Mouse (Mus musculus): ENCODE measurements around the gene Cnksr3. TPM values are rescaled to one million over a fixed set of nuclear protein-coding genes. Genes with fewer than 3 reads are reported as not detected.

Gene Cnksr3
- polyA plus RNA-seq, 1 experiment from 2014 or later, result 6.8 TPM

DNA sequence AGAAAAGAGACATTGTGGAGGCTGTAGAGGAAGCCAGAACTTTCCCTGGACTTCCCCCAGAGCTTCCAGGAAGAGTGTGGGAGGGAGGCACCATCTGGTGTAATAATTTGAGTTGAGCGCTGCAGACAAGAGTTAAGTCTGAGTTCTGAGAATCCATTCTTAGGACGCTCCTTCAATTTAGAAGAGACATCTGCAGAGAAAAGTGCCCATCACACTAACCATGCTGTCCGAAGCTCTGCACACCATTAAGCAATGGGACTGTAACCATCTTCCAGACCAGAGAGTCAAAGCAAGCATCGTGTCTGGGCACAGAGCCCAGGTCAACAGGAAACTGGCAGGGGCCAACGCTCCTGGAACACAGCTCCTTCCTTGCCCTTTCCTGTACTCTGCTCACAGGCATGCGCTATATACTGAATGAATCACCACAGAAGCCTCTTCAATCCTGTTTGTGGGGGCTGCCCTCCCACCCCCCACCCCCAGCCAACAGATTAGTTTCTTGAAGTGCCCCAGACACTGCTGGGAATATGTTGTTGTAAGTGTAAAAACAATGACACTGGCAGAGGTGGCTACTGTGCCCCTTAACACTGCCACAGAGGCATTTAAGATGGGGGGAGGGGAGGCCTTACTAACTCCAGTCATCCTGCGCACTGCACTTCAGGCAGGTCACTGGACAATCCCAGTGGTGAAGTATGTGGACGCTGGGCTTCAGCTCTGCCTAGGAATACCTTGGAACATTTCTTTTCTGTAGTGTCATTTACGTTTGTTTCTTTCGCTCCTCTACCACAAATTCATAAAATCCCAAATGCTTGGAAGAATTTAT lies 93.6 kb downstream of the Cnksr3 start:
- H3K27me3 ChIP-seq (replicated peaks; ENCODE audit: control insufficient read depth, insufficient read depth, low read length), result no peaks in the 10 kb centered on the region
- 59% methylated on average over 10 of the region's 10 CpGs for WGBS

DNA sequence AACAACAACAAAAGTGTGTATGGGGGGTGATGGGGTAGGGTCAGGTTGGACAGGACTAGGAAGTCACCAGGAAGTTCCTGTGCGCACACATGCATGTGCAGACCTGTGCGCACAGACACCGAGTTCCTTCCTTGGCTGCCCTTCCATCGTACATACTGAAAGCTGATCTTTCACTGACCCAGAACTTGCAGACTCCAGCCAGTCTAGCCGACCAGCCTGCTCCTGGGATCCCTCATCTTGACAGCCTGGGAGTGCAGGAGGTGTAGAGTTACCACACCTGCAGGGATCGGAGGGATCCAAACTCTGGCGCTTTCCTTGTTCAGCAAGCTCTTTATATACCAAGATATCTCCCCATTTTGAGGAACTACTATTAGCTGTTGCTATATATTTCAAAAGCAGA lies 94.3 kb downstream of the Cnksr3 start:
- no peak overlapping the region for H3K4me2 ChIP-seq (replicated peaks; ENCODE audit: low read depth)
- H3K9me3 ChIP-seq (ENCODE audit: control insufficient read depth), result no peaks in the 10 kb centered on the region
- WGBS, result 60% methylated on average over 7 of the region's 7 CpGs
- ATAC-seq, result no peak
- no peak overlapping the region for H3K9ac ChIP-seq (ENCODE audit: low read depth, low read length)
- H3K36me3 ChIP-seq (ENCODE audit: control insufficient read depth, insufficient read depth), result peaks cover 22% of the 10 kb centered on the region
- H3K27ac ChIP-seq (ENCODE audit: low read depth, low read length), result no peak overlapping the region
- H3K27me3 ChIP-seq (replicated peaks; ENCODE audit: control insufficient read depth, insufficient read depth, low read length), result no peaks in the 10 kb centered on the region
- no peak overlapping the region for H3K4me3 ChIP-seq (ENCODE audit: low read depth, low read length)
- H3K4me1 ChIP-seq (replicated peaks; ENCODE audit: control insufficient read depth, insufficient read depth, low read length), result no peaks in the 10 kb centered on the region
- TF ChIP-seq CTCF (IDR thresholded peaks at IDR 0.05; ENCODE audit: low read depth), result no peak

More for the DNA sequence above, 93.6 kb downstream of the Cnksr3 start:
- no peaks in the 10 kb centered on the region for H3K9me3 ChIP-seq (ENCODE audit: control insufficient read depth)
- H3K4me2 ChIP-seq (replicated peaks; ENCODE audit: low read depth), result no peak overlapping the region
- no peak overlapping the region for H3K9ac ChIP-seq (ENCODE audit: low read depth, low read length)
- peaks cover 22% of the 10 kb centered on the region for H3K36me3 ChIP-seq (ENCODE audit: control insufficient read depth, insufficient read depth)
- H3K4me3 ChIP-seq (ENCODE audit: low read depth, low read length), result no peak overlapping the region
- no peak for ATAC-seq
- TF ChIP-seq CTCF (IDR thresholded peaks at IDR 0.05; ENCODE audit: low read depth), result no peak
- H3K27ac ChIP-seq (ENCODE audit: low read depth, low read length), result no peak overlapping the region
- no peaks in the 10 kb centered on the region for H3K4me1 ChIP-seq (replicated peaks; ENCODE audit: control insufficient read depth, insufficient read depth, low read length)

GRCm38 (mm10) chr10:7114796-7115195 lies 97.2 kb downstream of the Cnksr3 start:
- no peaks in the 10 kb centered on the region for H3K27me3 ChIP-seq (replicated peaks; ENCODE audit: control insufficient read depth, insufficient read depth, low read length)
- H3K27ac ChIP-seq (ENCODE audit: low read depth, low read length), result no peak overlapping the region
- no peak overlapping the region for H3K4me2 ChIP-seq (replicated peaks; ENCODE audit: low read depth)
- 85% methylated on average over 5 of the region's 5 CpGs for WGBS
- no peak overlapping the region for H3K9ac ChIP-seq (ENCODE audit: low read depth, low read length)
- TF ChIP-seq CTCF (IDR thresholded peaks at IDR 0.05; ENCODE audit: low read depth), result no peak
- H3K9me3 ChIP-seq (ENCODE audit: control insufficient read depth), result no peaks in the 10 kb centered on the region
- ATAC-seq, result no peak
- no peaks in the 10 kb centered on the region for H3K4me1 ChIP-seq (replicated peaks; ENCODE audit: control insufficient read depth, insufficient read depth, low read length)
- no peak overlapping the region for H3K4me3 ChIP-seq (ENCODE audit: low read depth, low read length)
- H3K36me3 ChIP-seq (ENCODE audit: control insufficient read depth, insufficient read depth), result peaks cover 3% of the 10 kb centered on the region

DNA sequence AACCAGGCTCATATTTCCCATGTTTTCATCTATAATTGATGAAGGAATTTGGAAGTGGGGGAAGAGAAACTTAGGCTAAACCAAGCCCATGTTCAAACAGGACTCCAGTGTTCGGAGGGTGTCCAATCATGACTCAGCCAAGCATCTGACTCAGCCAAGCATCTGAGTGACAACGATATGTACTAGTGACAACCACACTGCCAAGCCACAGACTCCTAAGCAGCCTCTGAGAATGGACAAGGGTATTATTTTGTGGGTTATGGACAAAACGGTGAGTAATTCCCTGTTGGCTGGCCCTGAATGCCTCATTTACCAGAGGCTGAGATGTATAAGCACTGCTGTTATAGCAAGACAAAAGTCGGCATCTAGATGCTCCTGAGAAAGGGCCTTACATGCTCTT lies 98.3 kb downstream of the Cnksr3 start:
- Histone ChIP-seq H3K36me3 (ENCODE audit: control insufficient read depth, insufficient read depth) (no peaks in the 10 kb centered on the region), H3K4me2 (replicated peaks; ENCODE audit: low read depth) (no peak overlapping the region), H3K27me3 (replicated peaks; ENCODE audit: control insufficient read depth, insufficient read depth, low read length) (no peaks in the 10 kb centered on the region), H3K27ac (ENCODE audit: low read depth, low read length) (no peak overlapping the region), H3K9me3 (ENCODE audit: control insufficient read depth) (no peaks in the 10 kb centered on the region), H3K9ac (ENCODE audit: low read depth, low read length) (no peak overlapping the region), H3K4me1 (replicated peaks; ENCODE audit: control insufficient read depth, insufficient read depth, low read length) (no peaks in the 10 kb centered on the region), H3K4me3 (ENCODE audit: low read depth, low read length) (no peak overlapping the region)
- no peak for ATAC-seq
- 90% methylated on average over 4 of the region's 4 CpGs for WGBS
- no peak for TF ChIP-seq CTCF (IDR thresholded peaks at IDR 0.05; ENCODE audit: low read depth)

GRCm38 (mm10) chr10:7113144-7113543 lies 98.9 kb downstream of the Cnksr3 start:
- TF ChIP-seq CTCF (IDR thresholded peaks at IDR 0.05; ENCODE audit: low read depth), result no peak
- Histone ChIP-seq H3K27me3 (replicated peaks; ENCODE audit: control insufficient read depth, insufficient read depth, low read length) (no peaks in the 10 kb centered on the region), H3K9ac (ENCODE audit: low read depth, low read length) (no peak overlapping the region), H3K27ac (ENCODE audit: low read depth, low read length) (no peak overlapping the region), H3K9me3 (ENCODE audit: control insufficient read depth) (no peaks in the 10 kb centered on the region), H3K36me3 (ENCODE audit: control insufficient read depth, insufficient read depth) (no peaks in the 10 kb centered on the region), H3K4me3 (ENCODE audit: low read depth, low read length) (no peak overlapping the region), H3K4me2 (replicated peaks; ENCODE audit: low read depth) (no peak overlapping the region), H3K4me1 (replicated peaks; ENCODE audit: control insufficient read depth, insufficient read depth, low read length) (no peaks in the 10 kb centered on the region)
- ATAC-seq, result no peak
- WGBS, result 44% methylated on average over 1 of the region's 1 CpGs

GRCm38 (mm10) chr10:7111462-7112000 lies 100.5 kb downstream of the Cnksr3 start:
- H3K36me3 ChIP-seq (ENCODE audit: control insufficient read depth, insufficient read depth), result no peaks in the 10 kb centered on the region
- no peak overlapping the region for H3K27ac ChIP-seq (ENCODE audit: low read depth, low read length)
- WGBS, result 87% methylated on average over 6 of the region's 6 CpGs

More at GRCm38 (mm10) chr10:7111462-7112000, 100.5 kb downstream of the Cnksr3 start:
- ATAC-seq, result no peak
- Histone ChIP-seq H3K9ac (ENCODE audit: low read depth, low read length) (no peak overlapping the region), H3K4me1 (replicated peaks; ENCODE audit: control insufficient read depth, insufficient read depth, low read length) (no peaks in the 10 kb centered on the region), H3K4me2 (replicated peaks; ENCODE audit: low read depth) (no peak overlapping the region), H3K9me3 (ENCODE audit: control insufficient read depth) (no peaks in the 10 kb centered on the region), H3K27me3 (replicated peaks; ENCODE audit: control insufficient read depth, insufficient read depth, low read length) (no peaks in the 10 kb centered on the region), H3K4me3 (ENCODE audit: low read depth, low read length) (no peak overlapping the region)
- TF ChIP-seq CTCF (IDR thresholded peaks at IDR 0.05; ENCODE audit: low read depth), result peak; percentile 23

Measured in intestine, postnatal 0 days (tissue).